Mouse (Mus musculus) central nervous system, embryonic 18 days (tissue): ENCODE measurements around the gene Ntmt1. TPM values are rescaled to one million over a fixed set of nuclear protein-coding genes. Genes with fewer than 3 reads are reported as not detected.

Experiments used
- polyA plus RNA-seq: library from polyadenylated mRNA; depleted of rRNA; stranded (reverse); fragments of >200 nt; gene quantifications from 2 replicates; pipeline ENCODE4 v1.2.3, GENCODE M21; 2012; rRNA removed

Gene Ntmt1
- polyA plus RNA-seq: 78.0 and 82.9 TPM in 2 replicates

GRCm38 (mm10) chr2:30807648-30808295, at the start of gene Ntmt1:
Ntmt1 (plus strand) TSS chr2:30807826.

GRCm38 (mm10) chr2:30803604-30804003, 4.0 kb upstream of the Ntmt1 start, which contains the start of gene 1700001O22Rik:
1700001O22Rik (minus strand) TSS chr2:30803661.

GRCm38 (mm10) chr2:30830283-30830795, 22.7 kb downstream of the Ntmt1 start, which contains the start of gene Asb6:
Asb6 (minus strand) TSS chr2:30830333.

GRCm38 (mm10) chr2:30834373-30835022, 26.9 kb downstream of the Ntmt1 start, which contains the start of gene Prrx2:
Prrx2 (plus strand) TSS chr2:30834972.

Other genes with a start within 250 kb of the Ntmt1 start
- 0.56 and 0.59 TPM in 2 replicates for gene Cstad, start 212.8 kb upstream of the Ntmt1 start, polyA plus RNA-seq
- 1.7 and 2.2 TPM in 2 replicates for gene 1700001O22Rik, start 4.2 kb upstream of the Ntmt1 start, polyA plus RNA-seq
- 42.9 and 43.0 TPM in 2 replicates for gene Asb6, start 22.5 kb downstream of the Ntmt1 start, polyA plus RNA-seq
- 5.2 and 10.1 TPM in 2 replicates for gene Prrx2, start 27.1 kb downstream of the Ntmt1 start, polyA plus RNA-seq
- gene Ptges, start 122.0 kb downstream of the Ntmt1 start, polyA plus RNA-seq: 4.1 and 5.5 TPM in 2 replicates
- gene Tor1b, start 145.1 kb downstream of the Ntmt1 start, polyA plus RNA-seq: 34.5 and 35.3 TPM in 2 replicates
- 70.3 and 73.1 TPM in 2 replicates for gene Tor1a, start 160.1 kb downstream of the Ntmt1 start, polyA plus RNA-seq
- gene BC005624, start 174.4 kb downstream of the Ntmt1 start, polyA plus RNA-seq: 85.6 and 86.1 TPM in 2 replicates
- 36.4 and 36.5 TPM in 2 replicates for gene Usp20, start 174.5 kb downstream of the Ntmt1 start, polyA plus RNA-seq